Mouse (Mus musculus) neural tube, embryonic 11.5 days (tissue): ENCODE results near the gene Cramp1l. TPM values are rescaled to one million over a fixed set of nuclear protein-coding genes. Genes with fewer than 3 reads are reported as not detected.
A peak's percentile ranks its signal among the peaks of the same experiment; 100 is the strongest.
"Not testable (repeated sequence)": the region's sequence is repeated elsewhere in the genome, so short reads cannot be mapped to it uniquely, and the experiment has no call there.

ENCODE experiments used
- ATAC-seq: fragments of 200-750 bp; cut with Nextera tagmentation; 2 replicates; pipeline ENCODE4 v1.8.0; 2017; ENCODE audit warnings: moderate number of reproducible peaks, mild to moderate bottlenecking, moderate TSS enrichment, moderate library complexity; ENCODE audit not compliant: insufficient read depth, low FRiP score, low TSS enrichment
- DNase-seq: peaks from one replicate; pipeline ENCODE4 v3.0.0-alpha.2; 2015; ENCODE audit warnings: low spot score
- H3K27ac ChIP-seq: fragments of 300-500 bp; sonication (generic); 2 replicates; pipeline ENCODE4 v1.5.1; 2014; ENCODE audit warnings: low read depth, mild to moderate bottlenecking, low read length
- H3K27me3 ChIP-seq: fragments of 300-500 bp; sonication (generic); 2 replicates; pipeline ENCODE4 v1.6.1; 2014; ENCODE audit warnings: mild to moderate bottlenecking, low read length, mixed read lengths; ENCODE audit not compliant: control insufficient read depth, insufficient read depth
- H3K36me3 ChIP-seq: fragments of 300-500 bp; sonication (generic); 2 replicates; pipeline ENCODE4 v1.6.1; 2014; ENCODE audit warnings: mild to moderate bottlenecking, low read length, moderate library complexity, mixed read lengths; ENCODE audit not compliant: control insufficient read depth, insufficient read depth
- H3K4me1 ChIP-seq: fragments of 300-500 bp; sonication (generic); 2 replicates; pipeline ENCODE4 v1.6.1; 2014; ENCODE audit warnings: low read length, mixed read lengths; ENCODE audit not compliant: control insufficient read depth, insufficient read depth
- H3K4me2 ChIP-seq: fragments of 300-500 bp; sonication (generic); 2 replicates; pipeline ENCODE4 v1.6.1; 2014; ENCODE audit warnings: low read depth, mild to moderate bottlenecking, moderate library complexity
- H3K4me3 ChIP-seq: fragments of 300-500 bp; sonication (generic); 2 replicates; pipeline ENCODE4 v1.5.1; 2014; ENCODE audit warnings: low read depth, low read length
- H3K9ac ChIP-seq: fragments of 300-500 bp; sonication (generic); 2 replicates; pipeline ENCODE4 v1.6.1; 2014; ENCODE audit warnings: mild to moderate bottlenecking, low read length
- H3K9me3 ChIP-seq: fragments of 300-500 bp; sonication (generic); 2 replicates; pipeline ENCODE4 v1.6.1; 2016; ENCODE audit warnings: low read length; ENCODE audit not compliant: control insufficient read depth
- WGBS: fragments of 180-500 bp; shearing (Covaris S2); extraction: QIAGEN DNeasy Blood & Tissue Kit; methylation state at CpG from one replicate; pipeline ENCODE4 v1.1.7; 2014; 5-methylcytosine and 5-hydroxymethylcytosine counted together
- polyA plus RNA-seq: library from polyadenylated mRNA; unstranded; fragments of >200 nt; fragmentation: Nextera tagmentation; extraction: Ambion mirVana; gene quantifications from 2 replicates; pipeline ENCODE4 v1.2.1, GENCODE M21; 2014

Cramp1l gene
- polyA plus RNA-seq, 1 experiment from 2014 or later: 11.9 TPM

DNA sequence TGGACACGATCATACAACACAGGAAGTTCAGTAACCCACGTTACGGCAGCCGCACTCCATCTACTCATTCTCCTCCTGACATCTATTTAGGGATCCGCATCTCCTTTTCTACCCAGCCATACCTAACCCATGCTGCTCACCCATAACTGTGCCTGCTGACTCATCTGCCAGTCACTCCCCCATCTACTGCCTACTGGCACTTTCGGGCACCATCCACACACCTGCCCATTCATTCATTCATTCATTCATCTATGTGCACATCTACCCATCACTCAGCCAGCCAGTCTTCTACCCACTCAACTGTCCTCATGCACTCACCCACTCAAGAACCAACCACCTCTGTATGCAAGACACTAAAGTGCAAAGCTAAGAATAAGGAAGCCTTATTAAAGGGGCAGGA is 28.4 kb downstream of the Cramp1l start:
- 96% methylated on average over 6 of the region's 6 CpGs for WGBS
- no peak for ATAC-seq
- Histone ChIP-seq H3K27ac (no peak overlapping the region), H3K9me3 (no peaks in the 10 kb centered on the region), H3K4me1 (no peaks in the 10 kb centered on the region), H3K27me3 (no peaks in the 10 kb centered on the region), H3K9ac (no peak overlapping the region), H3K4me2 (no peak overlapping the region), H3K4me3 (no peak overlapping the region), H3K36me3 (peaks cover 38% of the 10 kb centered on the region)
- no peak for DNase-seq

DNA sequence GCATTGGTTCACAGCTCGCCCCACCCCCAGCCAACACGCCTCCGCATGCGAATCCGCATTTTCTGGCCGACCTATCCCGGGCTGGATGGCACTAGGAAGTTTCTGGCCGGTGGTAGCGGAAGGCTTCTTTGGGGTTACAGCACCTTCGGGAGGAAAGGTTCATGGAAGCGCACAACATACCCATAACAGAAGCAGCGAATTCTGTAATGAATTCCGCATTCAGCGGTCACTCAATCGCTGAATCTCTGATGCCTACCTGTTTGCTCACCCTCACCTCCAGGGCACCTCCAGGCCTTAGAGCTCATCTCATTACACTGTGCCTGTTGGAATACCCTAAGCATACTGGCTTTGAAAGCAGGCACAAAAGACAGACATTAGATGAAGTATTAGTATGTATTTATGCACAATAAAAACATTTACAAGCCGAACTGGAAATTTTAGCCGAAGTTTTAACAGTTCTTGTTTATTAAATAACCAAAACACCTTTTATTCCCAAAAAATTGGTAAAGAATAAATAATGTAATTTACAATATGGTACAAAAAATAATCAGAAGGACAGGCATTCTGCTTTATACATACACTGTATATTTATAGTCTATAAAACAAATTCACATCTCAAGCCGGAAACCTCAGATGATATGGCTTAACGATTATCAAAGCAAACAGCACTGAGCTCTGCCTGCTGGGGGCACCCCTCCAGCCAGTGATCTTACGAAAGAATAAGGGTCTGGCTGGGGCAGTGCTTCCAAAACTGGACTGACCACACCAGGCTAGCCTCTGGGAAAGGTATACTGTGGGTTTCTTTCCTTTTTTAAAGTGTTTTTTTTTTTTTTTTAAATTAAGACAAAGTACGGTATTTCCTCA is 54.5 kb downstream of the Cramp1l start:
- no peak overlapping the region for H3K27ac ChIP-seq
- no peak for DNase-seq

DNA sequence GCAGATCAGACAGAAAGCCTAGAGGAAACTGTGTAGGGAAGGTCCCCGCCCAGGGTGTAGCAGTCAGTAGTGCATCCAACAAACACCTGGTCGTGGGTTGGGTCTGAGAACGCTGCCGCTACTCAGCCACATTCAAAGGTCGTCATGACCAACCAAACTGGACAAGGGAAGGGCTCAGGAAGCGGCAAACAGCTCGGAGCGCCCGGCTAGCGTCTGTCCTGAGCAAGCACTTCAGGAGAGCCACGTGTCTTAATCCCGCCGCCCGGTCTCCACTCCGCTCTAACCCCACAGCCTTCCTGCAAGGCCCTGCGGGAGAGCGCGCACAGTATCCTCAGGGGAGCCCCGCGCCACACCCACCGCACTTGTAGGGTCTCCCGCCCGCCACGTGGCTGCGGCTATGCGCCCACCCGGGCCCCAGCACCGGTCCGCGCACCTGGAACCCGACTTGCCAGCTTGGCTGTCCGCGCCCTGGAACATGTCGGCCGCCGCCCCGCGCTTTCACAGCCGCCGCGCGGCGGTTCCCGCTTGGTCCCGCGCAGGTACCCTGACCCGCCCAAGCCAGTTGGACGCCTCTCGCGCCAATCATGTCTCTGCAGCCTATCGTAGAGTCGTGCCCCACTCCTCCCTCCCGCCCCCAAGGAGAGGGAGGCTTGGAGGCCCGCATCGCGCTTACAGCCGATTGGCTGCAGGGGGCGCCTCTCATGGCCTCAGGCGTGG is 55.3 kb downstream of the Cramp1l start, which contains the start of gene Jpt2:
TSS of gene Jpt2 (minus strand) at position 555 of the 717 bp plus-strand sequence.
- H3K27ac ChIP-seq: peak within 1 kb of the TSS; percentile 9; the same call in 1 of the 2 replicates
- H3K9me3 ChIP-seq: no peaks in the 10 kb centered on the region
- H3K27me3 ChIP-seq: no peaks in the 10 kb centered on the region
- peak within 1 kb of the TSS; percentile 50 for H3K4me3 ChIP-seq
- peaks cover 25% of the 10 kb centered on the region for H3K36me3 ChIP-seq
- peaks cover 12% of the 10 kb centered on the region for H3K4me1 ChIP-seq
- H3K9ac ChIP-seq: peak within 1 kb of the TSS; percentile 73
- peak; percentile 99 for DNase-seq
- peak within 1 kb of the TSS; percentile 70 for H3K4me2 ChIP-seq
- ATAC-seq: peak; percentile 100
- WGBS: under 1% methylated on average over 59 of the region's 59 CpGs

More for the DNA sequence above, 54.5 kb downstream of the Cramp1l start:
- Histone ChIP-seq H3K27me3 (no peaks in the 10 kb centered on the region), H3K36me3 (peaks cover 20% of the 10 kb centered on the region), H3K4me2 (peak overlapping the region; percentile 49), H3K9me3 (no peaks in the 10 kb centered on the region), H3K4me3 (peak overlapping the region; percentile 50), H3K4me1 (peaks cover 12% of the 10 kb centered on the region), H3K9ac (no peak overlapping the region; the same call in 1 of the 2 replicates)
- WGBS: 18% methylated on average over 21 of the region's 21 CpGs
- peak; percentile 51 for ATAC-seq

DNA sequence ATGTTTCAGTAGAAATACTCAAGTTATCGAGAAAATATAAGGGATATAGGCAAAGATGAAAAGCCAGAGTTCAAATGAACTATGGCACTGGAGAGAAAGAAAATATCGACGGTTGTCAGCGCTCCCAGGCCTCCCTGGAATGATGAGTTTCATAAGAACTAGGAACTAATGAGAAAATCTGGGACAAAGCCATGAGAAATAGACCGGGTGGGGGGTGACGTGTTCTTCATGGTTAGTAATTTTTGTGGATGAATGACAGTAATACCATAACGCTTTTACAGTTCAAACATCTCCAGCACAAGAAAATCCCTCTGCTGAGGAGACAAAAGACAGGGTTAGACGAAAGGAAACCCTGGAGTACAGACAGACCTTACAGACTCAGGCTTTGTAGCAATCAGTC is 56.2 kb downstream of the Cramp1l start:
- Histone ChIP-seq H3K36me3 (peaks cover 23% of the 10 kb centered on the region), H3K9me3 (no peaks in the 10 kb centered on the region), H3K9ac (peak overlapping the region; percentile 73), H3K4me2 (peak overlapping the region; percentile 70), H3K4me1 (peaks cover 12% of the 10 kb centered on the region), H3K27me3 (no peaks in the 10 kb centered on the region), H3K27ac (no peak overlapping the region), H3K4me3 (peak overlapping the region; percentile 50)
- ATAC-seq (no peak), DNase-seq (no peak)
- WGBS: 45% methylated on average over 8 of the region's 8 CpGs

DNA sequence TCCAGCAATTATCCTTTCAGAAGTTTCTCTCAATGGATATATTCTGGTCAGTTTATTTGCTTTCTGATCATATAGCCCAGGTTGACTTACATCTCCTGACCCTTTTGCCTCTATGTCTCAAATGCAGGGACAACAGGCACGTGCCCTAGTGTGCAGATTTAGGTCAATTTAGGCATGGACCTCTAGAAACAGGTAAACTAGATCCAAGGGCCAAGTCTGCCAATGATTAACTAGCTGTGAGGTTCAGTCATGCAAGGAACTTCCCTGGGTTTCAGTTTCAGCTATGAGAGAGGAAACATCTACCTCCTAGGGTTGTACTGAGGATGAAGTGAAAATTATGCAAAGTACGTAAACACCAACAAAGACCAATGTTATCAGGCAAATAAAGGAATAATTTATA is 62.3 kb downstream of the Cramp1l start:
- Histone ChIP-seq H3K4me1 (no peaks in the 10 kb centered on the region), H3K9ac (no peak overlapping the region), H3K27ac (no peak overlapping the region), H3K4me3 (no peak overlapping the region), H3K27me3 (no peaks in the 10 kb centered on the region), H3K36me3 (peaks cover 19% of the 10 kb centered on the region), H3K9me3 (no peaks in the 10 kb centered on the region), H3K4me2 (no peak overlapping the region)
- WGBS: 94% methylated on average over 2 of the region's 2 CpGs
- no peak for ATAC-seq
- no peak for DNase-seq

DNA sequence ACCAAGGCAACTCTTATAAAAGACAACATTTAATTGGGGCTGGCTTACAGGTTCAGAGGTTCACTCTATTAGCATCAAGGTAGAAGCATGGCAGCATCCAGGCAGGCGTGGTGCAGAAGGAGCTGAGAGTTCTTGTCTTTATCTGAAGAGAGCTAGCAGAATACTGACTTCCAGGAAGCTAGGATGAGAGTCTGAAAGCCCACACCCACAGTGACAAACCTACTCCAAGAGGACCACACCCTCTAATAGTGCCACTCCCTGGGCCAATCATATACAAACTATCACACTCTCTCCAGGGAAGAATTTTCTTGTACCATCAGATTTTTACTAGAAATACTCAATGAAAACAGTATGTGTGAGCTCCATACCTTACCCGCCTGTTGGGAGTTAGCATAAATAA is 64.9 kb downstream of the Cramp1l start:
- H3K4me2 ChIP-seq: no peak overlapping the region
- no peaks in the 10 kb centered on the region for H3K9me3 ChIP-seq
- H3K9ac ChIP-seq: no peak overlapping the region
- DNase-seq: no peak
- no peaks in the 10 kb centered on the region for H3K4me1 ChIP-seq
- no peaks in the 10 kb centered on the region for H3K27me3 ChIP-seq
- H3K36me3 ChIP-seq: peaks cover 28% of the 10 kb centered on the region
- WGBS: 95% methylated on average over 2 of the region's 2 CpGs
- ATAC-seq: no peak
- H3K4me3 ChIP-seq: no peak overlapping the region
- H3K27ac ChIP-seq: no peak overlapping the region

DNA sequence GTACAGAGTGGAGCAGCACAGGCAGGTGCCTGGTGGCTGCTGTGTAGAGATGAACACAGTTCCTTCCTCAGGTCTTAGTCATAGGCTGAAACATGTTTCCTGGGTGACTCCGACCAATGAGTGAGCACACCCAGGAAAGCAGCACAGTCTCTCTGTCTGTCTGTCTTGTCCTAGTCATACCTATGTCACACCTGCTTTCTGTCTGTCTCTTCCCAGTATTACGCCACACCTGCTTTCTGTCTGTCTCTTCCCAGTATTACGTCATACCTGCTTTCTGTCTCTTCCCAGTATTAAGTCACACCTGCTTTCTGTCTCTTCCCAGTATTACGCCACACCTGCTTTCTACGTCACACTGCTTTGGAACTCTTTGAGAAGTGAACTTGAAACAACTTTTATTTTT is 67.4 kb downstream of the Cramp1l start:
- Histone ChIP-seq H3K4me2 (no peak overlapping the region), H3K36me3 (peaks cover 20% of the 10 kb centered on the region), H3K9ac (no peak overlapping the region), H3K27me3 (no peaks in the 10 kb centered on the region), H3K27ac (no peak overlapping the region), H3K4me3 (no peak overlapping the region), H3K9me3 (no peaks in the 10 kb centered on the region), H3K4me1 (no peaks in the 10 kb centered on the region)
- DNase-seq (no peak), ATAC-seq (no peak)
- 94% methylated on average over 5 of the region's 5 CpGs for WGBS

DNA sequence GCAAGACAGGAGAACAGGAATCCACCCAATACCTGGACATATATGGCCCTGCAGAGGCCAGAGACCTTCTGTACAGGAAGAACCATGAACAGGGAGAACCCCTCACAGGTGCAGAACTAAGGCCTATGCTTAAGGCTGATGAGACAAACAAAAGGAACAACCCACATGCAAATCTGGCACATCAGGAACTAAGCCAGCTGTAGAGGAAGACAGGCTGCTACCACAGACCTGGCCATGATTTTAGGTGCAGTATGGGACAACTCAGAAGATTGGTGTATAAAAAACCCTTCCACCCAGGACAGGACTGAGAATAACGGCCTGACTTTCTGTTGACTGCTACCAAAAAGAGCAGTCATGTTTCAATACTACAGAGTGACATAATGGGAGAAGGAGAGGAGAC is 72.0 kb downstream of the Cramp1l start:
- not testable (repeated sequence) for H3K4me3 ChIP-seq, DNase-seq, H3K4me1 ChIP-seq, H3K27ac ChIP-seq, ATAC-seq, H3K27me3 ChIP-seq, H3K9me3 ChIP-seq, H3K4me2 ChIP-seq, H3K9ac ChIP-seq
- peaks cover 16% of the 10 kb centered on the region for H3K36me3 ChIP-seq
- 97% methylated on average over 1 of the region's 1 CpGs for WGBS
